Mouse (Mus musculus): ENCODE measurements around the gene Chst3.

Gene Chst3

DNA sequence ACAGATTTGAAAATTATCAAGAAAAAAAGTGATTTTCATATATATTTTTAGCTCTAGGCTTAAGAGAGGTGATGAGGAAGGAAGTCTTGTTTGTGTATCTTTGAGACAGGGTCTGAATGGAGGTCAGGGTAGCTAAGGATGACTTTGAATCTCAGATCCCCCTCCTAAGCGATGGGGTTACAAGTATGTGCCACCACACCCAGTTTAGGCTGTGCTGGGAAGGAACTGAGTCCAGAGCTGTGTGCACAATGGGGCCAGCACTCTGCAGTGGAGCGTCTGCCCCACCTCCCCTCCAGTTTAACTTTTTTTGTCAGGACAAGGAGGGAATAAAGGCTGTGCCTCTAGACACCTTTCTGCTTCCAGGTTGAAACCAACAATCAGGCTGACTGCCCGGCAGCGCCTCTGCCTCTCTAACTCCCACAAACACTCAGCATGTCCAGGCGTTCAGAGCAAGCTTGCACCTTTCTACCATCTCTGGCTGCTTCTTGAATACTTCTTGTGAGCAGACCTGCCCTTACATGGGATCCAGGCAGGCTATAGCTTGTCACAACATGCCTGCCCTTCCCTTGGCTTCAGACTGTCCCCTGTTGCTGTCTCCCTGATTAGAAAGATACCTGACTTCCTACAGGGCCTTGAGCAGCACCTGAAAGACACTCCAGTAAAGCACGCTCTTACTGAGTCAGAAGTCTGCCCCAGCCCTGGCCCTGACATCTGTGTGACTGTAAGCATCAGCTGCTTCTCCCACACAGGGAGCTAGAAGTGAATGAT is 11.4 kb upstream of the Chst3 start:
- DNase-seq = no peak

DNA sequence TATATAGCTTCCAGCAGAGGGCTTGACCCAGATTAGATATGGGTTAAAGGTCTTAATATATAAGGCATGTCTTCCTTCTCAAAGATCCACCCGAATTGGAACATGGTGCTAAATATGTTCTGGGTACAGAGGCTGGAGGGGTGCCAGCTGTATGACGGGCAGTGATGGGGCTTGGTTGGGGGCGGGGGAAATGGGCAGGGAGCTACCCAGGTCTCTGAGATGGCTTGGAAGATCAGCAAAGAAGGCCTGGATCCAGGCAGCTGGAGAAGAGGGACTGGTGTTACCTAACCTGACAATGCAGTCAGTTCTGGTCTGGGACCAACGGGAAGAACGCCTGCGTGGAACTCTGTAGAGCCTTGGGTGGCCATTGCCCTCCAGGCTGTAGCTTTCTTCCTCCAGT is 10.1 kb upstream of the Chst3 start:
- peak in 1 of 2 experiments; percentile 35 for DNase-seq

DNA sequence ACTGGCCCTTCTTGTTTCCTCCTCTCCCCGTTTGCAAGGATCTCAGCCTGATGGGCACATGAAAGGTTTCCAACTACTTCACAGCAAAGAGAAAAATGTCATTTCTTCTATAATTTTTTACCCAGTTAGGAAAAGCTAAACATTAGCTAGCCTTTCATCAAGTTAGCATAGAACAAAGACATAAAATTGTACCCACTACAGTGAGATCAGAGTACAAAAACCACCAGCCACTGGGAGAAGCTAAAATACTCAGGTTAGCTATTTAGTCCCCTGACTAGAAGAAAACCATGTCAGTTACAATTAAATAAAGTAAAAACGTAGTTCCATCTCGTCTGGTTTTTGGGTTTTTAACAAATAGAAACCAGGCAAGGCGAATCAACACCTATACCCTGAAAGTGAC is 8.6 kb upstream of the Chst3 start:
- peak in 1 of 2 experiments; percentile 66 for DNase-seq

DNA sequence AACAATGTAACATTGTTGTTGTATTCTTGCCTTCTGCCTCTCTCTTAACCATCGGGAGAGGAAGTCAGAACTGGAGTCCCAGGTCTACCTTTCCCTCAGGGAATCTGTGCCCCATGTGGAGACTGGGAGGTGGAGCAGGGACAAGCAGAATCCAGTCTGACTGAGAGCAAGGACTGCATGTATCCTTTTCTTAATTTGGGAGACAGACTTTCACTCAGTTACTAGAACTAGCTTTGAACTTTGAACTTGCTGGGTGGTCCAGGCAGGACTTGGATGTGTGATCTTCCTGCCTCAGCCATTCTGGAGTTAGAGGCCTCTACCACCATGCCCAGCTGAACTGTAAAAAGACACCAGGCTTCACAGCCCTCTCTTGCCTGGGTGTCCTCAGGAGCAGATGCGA is 5.5 kb upstream of the Chst3 start:
- DNase-seq = peak; percentile 32 to 53

DNA sequence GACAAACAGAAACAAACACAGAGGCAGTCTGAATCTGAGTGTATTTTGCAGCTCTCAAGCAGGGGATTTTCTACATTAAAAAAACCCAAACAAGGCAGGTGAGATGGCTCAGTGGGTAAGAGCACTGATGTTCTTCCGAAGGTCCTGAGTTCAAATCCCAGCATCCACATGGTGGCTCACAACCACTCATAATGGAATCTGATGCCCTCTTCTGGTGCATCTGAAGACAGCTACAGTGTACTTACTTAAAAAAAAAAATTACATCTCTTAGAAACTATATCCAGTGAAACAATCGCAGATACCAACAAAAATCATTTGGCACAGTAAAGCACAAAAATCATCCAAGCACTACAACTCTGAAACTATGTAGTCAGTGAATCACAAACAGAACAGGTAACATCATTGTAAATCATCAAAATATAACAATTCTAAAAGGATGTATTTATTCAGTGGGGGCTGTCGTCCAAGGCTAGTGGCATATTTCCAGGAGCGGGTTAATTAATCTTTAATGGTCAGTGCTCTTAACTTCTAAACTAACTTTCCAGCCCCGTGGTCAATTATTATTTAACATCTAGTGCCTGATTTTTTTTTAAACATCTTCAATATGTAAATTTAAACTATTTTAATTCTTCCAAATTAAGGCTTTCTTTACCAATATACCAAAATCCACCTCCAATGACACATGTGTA is 2.7 kb upstream of the Chst3 start:
- DNase-seq = peak; percentile 65 to 81

DNA sequence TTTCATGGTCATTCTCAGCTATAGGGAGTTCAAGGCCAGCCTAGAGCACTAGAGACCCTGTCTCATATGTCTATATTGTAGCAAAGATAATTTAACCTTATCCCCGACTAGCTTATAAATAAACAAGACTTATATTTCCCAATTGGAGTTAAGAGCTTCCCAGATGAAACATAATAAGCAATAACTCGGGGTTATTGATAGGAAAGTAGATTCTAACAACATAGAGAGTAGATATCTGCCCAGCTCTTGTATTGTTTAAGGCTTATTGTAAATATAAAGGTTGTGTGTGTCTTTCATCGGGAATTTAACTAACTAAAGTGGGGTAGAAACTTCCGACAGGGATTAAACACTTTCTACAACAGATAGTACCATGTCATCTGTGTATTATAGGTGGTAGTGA is 1.5 kb upstream of the Chst3 start:
- no peak for DNase-seq

DNA sequence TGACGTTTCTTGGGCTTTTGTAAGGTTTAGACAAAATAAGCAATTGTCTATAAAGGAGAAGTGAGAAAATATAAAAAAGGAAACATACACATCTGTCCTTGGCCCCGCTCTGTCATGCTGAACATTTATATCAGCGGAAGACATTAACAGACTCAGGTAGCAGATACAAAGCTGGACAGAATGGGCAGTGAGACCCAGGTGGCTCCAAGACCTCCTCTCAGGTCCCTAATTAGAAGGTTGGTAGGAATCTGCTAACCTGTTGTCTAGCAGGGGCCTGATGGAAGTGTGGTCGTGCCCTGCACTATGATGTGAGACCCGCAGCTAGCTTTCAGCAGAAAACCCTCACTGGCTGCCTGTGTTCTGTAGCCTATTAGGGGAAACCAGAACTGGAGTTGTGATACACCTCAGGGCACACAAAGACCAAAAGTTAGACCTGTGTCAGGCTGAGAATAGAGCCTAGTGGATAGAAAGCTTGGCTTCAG is 1.0 kb upstream of the Chst3 start:
- no peak for DNase-seq

DNA sequence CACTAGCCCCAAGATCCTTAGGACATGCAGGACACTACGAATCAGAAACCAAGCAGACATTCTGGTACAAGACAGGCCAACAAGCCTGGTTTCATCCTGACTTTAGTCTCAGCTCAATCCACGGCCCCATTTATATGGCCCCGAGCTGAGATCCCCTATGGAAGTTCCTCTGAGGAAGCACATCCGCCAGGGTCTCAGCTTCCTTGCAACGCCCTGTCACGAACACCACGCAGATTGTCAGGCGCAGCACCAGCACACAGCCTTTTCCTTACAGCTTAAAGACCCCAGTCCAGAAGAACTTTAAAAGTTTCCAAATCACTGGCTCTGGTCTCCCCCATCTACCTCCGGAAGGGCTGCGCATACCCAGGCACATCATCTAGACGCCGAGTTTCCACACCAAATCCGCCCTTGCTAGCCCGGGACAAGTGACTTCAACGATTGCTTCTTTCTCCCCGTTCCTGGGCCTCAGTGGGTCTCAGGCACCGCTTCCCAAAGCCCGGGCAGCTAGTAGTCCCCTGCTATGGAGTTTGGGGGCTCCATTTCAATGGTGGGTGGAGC is 948 bp downstream of the Chst3 start:
- DNase-seq = peak in 1 of 2 experiments; percentile 32

DNA sequence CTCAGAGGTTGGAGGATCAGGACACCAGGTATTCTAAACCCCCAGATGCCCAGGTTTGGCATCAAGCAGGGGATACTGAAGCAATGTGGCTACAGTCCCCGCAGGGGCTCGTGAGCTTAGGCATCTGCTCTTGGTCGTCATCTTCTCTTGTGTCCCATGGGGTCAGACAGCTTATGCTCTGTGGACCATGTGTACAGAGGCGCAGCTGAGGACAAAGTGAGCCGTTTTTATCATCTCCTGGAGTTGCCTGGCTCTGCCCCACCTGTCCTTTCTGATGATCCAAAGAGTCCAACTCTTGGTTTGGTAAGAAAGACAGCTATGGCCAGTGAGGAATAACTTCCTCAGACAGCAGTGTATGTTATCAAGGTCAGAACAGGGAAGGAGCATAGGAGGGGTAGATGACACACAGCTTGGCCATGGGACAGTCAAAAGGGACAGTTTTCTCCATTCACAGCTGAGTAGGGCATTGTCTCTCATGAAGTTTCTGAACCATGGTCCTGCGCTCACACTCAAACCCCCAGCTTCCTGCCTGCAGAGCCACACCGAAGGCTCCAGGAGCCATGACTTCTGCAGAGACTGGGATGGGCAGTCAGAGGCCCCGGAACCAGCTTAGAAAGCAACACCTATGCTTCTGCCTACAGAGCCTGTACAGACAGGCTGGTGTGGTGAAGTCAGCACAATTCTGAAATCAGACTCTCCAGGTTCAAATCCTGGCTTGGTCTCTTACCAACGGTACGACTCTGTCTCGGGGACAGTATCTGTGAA is 2.5 kb downstream of the Chst3 start:
- no peak for DNase-seq

DNA sequence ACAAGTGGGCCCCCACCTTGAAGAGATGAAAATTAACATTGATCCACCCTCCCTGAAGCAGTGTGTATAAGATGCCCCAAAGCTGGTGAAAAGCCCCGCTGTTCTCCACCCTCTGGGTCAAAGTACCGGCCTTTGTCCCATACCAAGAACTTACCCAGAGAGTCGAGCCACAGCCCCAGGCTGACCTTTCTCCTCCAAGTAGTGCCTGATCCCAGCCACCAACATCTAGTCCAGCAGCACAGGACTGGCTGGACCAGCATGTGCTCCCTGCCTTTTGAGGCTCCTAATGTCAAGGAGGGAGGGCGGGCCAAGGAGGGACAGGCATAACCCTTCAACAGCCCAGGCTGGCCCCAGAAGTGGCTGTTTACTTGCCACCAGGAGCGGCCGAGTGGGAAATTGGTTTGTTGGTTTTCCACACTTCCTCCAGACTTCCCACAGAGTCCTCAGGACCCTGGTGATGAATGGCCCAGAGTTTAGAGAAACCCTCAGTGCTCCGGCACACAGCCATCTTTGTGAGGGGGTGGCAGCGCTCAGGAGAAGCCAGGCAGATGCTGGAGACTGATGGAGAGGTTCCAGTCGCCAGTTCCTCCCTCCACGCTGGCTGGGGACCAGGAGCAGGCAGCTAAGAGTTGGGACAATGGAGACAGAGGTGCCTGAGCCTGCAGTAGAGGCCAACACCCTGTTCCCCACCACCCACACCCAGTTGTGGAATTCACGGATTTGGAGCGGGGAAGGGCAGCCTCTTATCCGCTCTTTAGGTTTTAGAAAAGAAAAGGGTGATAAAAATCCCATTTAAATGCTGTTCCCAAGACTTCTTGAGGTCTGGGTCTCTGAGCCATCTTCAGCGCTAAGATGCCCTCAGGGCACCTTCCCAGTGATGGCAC is 3.7 kb downstream of the Chst3 start:
- DNase-seq = peak; percentile 76 to 83

DNA sequence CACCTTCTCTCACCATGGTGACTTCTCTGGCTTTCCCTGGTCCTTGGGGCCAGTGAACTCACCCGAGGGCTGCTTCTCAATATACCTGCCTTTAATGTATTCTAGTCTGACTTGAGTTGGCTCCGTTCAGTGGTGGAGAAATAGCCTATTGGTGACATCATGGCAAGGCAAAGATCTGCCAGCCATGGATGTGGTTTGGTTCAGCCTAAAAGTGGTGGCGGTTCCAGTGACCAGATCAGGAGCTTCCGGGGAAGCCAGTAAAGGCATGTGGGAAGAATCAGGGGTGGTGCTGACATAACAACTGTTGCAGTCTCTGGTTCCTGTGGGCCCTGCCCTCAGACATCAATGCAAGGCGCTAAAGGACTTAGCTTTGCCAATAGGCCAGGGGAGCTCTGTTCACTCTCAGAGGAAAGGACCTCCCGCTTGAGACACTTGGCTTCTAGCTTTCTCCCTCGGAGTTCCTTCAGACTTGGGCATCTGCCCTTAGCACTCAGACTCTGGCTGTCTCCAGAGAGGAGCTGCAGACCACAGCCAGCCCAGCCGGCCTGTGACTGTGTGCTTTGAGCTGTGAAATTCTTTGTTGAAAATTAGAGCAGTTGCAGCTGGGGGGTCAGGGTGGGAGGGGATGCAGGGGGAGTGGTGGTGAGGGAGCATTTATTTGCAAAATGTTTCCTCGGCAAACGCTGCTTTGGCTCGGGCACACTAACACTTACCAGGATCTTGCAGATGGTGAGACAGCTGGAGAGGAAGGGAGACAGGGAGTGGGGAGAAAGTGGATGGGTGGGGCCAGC is 6.3 kb downstream of the Chst3 start:
- DNase-seq = peak in 1 of 2 experiments; percentile 46

DNA sequence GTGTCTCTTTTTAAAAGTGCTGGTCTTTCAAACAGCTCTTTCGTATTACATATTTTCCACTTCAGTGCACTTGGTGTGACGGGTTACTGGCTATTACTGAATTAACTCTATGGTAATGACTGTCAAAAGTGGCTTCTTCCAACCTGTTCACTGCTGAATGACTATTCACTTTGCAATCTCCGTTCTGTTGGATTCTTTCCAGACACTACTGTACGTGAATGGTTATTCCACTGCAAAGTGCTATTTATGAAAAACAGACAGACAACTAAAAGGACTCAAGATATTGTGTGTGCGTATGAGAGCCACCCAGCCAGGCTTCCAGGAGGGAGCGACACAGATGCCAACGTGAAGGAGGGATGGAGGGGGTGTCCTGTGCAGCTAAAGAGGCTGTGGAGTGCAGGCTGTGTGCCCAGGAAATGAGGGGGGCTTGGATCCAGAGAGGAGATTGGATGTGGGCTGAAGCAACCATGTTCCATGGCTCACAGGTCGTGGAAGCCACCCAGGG is 7.5 kb downstream of the Chst3 start:
- DNase-seq = no peak

DNA sequence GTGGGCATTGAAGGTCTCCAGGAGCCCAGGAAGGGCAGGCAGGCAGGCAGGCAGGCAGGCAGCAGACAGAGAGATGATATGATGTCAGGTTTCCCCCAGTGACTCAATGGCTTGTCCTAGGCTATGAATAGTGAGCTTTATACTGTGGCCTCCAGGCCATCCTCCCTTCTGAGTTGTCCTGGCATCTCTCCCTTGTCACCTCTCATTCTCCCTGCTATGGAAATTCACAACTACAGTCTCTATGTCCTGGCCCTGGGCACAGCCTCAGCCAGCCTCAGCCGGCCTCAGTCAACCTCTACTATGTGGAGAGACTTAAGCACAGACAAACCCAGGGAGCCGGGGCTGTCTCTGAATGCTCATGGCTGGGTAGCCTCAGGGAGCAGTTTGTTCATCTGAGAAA is 8.6 kb downstream of the Chst3 start:
- no peak for DNase-seq

DNA sequence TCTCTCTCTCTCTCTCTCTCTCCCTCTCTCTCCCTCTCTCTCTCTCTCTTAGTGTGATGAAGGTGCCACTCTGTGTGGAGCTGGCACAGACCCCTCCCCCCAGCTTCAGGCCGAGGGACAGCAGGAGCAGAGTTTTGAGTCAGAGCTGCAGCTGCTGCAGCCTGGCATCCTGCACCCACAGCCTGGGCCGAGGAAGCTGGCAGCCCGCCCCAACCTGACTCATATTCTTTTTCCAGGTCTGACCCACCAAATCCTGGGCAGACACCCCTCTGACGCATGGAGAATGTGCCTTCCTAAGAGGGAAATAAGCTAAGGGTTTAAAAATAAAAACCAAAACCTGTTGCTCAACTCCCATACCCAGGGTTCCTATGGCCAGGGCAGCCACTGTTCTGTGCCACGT is 9.8 kb downstream of the Chst3 start:
- no peak for DNase-seq

DNA sequence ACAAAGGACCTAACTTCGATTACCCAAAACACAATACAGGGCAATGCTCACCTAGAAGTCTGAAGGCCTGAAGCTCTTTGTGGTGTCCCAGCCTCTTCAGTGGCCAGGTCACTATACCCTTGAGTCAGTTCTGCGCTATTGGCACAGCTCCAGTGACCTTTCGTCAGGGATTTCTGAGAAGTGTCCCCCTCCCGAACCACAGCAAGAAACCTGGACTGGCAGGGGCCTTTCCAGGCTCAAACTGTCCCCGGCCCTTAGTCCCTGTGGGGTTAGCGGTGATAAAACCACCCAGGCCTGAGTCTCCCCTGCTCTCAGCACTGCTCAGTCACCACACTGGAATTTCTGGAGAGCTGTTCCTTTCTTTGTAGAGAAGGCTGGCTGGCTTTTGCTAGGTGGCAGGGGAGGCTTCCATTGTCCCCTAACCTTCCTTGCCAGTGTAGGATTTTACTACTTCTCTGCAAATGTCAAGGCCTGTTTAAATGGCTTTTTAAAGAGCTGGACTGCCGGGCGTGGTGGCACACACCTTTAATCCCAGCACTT is 11.8 kb downstream of the Chst3 start:
- DNase-seq = peak in 1 of 2 experiments; percentile 66

DNA sequence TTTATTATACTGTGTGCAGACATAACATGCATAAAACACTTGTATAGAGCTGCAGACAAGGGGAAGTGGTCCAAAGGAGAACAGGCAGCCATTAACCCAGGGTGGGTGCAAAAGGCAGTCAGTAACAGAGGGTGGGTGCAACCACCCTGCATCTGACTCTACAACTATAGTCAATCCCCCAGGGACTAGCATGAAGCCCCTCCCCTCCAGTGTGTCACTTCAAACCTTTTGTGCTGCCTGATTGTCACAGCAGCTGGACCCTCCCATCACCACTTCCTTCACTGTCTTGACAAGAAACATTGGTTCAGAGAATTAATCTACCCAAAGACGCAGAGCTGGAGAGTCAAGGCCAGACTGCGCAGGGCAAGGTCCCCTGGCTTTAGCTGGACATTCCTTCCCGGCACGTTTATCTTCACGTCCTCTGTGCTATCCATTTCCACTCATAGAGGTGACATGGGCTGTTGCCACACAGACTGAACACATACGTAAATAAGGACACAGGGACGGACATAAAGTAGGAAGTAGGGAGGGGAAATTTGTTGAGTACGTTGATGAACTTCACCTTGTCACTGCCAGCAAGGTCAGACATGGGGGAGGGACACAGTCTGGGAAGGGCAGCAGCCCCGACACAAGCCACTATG is 13.3 kb downstream of the Chst3 start:
- DNase-seq = no peak

DNA sequence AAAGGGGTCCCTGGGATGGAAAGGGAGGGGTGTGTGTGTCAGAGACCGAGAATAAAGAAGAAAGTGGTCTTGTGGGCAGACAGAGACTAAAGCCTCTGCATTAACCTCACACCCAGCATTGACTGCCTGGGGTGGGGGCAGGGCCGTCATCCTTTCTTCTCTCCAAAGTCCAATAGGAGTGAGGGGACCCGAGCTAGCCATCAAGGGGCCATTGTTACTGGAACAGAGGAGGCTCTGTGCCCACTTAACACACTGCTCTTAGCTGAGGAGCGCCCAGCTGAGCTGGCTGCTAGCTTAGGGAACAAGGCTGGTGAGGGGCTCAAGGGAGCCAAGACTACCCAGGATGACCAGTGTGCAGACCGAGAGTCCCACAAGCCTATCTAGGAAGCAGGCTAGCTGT is 16.3 kb downstream of the Chst3 start:
- no peak for DNase-seq

DNA sequence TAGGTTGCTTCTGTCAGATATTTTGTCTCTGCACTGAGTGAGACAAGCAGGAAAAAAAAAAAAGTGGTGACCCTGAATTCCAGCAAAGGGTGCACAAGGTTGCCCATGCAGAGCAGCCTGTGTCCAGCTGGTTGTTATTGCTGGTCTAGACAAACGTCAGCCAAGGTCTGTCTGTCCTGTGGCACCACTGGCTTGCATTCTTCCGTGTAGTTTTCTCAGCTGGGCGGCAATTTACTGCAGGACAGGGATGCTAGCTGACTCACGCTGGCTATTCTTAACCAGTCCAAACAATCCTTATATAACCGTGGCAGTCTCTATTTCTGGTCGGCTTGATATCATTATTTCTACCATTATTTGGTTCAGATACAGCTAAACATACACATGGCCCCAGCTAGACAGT is 18.1 kb downstream of the Chst3 start:
- no peak for DNase-seq

DNA sequence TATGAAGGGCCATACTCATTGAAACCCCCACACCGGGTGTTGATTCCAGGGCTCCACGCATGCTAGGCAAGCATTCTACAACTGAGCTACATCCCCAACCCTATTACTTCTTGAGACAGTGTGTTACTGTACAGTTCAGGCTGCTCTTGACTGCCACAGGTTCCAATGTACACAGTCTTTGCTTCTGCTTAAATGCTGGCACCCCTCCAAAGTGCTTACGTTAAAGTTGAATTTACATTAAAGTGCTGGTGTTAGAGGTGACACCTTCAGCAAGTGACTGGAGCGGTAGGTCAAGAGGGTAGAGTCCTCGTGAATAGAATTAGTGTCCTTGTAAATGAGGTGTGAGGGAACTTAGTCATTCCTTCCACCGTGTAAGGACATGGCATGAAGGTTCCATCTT is 19.7 kb downstream of the Chst3 start:
- DNase-seq = no peak

DNA sequence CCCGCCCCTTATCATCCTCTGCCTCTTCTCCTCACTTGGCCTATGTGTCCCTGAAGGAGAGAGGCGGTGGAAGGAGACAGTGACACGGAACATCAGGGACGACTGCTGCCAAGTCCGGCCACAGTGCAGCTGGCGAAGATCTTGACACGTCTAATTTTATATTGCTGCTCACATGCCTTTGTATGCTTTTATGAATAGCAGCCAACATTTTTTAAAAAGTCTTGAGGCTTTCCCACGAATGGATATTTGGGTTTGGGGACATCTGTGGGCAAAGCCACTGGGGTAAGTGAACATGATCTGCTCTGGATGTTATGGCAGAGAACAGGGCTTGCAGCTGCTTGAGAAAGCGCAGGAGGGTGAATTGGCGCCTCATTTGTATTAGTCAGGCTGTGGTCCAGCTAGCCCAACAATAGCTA is 21.6 kb downstream of the Chst3 start:
- DNase-seq = peak; percentile 41 to 51
